Mouse (Mus musculus) left cerebral cortex, postnatal 25 days (tissue): ENCODE measurements at regions not wholly inside any gene's neighbourhood (a gene's known extent, or its start where the extent isn't known, plus 50 kb on each side); places are given as distances from the start of the nearest gene placed in this dataset.

ENCODE experiments used
- DNase-seq, 2 experiments: peaks; one replicate each; pipeline ENCODE4 v3.0.0; 2022; ENCODE audit warnings: low spot score in 2 of 2, mixed read lengths in 1 of 2
- intact Hi-C: fragments of 180-260 bp; cut with DNase I; formaldehyde crosslinking; loops from one replicate; pipeline ENCODE4 v1.15.1; 2025

- DNase-seq, result peak; percentile 7 to 8
- intact Hi-C loops, result no loop called here
These were observed 375.1 kb upstream of the 4931408C20Rik start for GRCm38 (mm10) chr1:27062311-27062710.
